Mouse (Mus musculus) megakaryocyte, embryonic 14.5 days (primary cell): ENCODE data around the gene Syndig1l. TPM values are rescaled to one million over a fixed set of nuclear protein-coding genes. Genes with fewer than 3 reads are reported as not detected.

Experiments used
- H3K27me3 ChIP-seq: replicated peaks from 2 replicates; pipeline ENCODE3; 2012; ENCODE audit warnings: inconsistent platforms
- H3K36me3 ChIP-seq: replicated peaks from 2 replicates; pipeline ENCODE3; 2012; ENCODE audit warnings: low read length, inconsistent platforms, mixed read lengths
- H3K4me1 ChIP-seq: 2 replicates; pipeline ENCODE4 v1.6.1; 2012; ENCODE audit warnings: inconsistent platforms
- H3K4me3 ChIP-seq: replicated peaks from 2 replicates; pipeline ENCODE3; 2012; ENCODE audit warnings: moderate library complexity, mild to moderate bottlenecking, inconsistent platforms
- H3K9me3 ChIP-seq: 2 replicates; pipeline ENCODE4 v1.6.1; 2012; ENCODE audit warnings: inconsistent platforms
- FLI1 ChIP-seq: IDR thresholded peaks from 2 replicates; pipeline ENCODE4 v1.6.1; 2012; ENCODE audit warnings: low read length, inconsistent platforms, mixed read lengths
- GATA1 ChIP-seq: IDR thresholded peaks from 3 replicates; pipeline ENCODE4 v1.6.1; 2012; ENCODE audit warnings: mixed read lengths, low read length, inconsistent platforms, borderline replicate concordance
- polyA plus RNA-seq: library from polyadenylated mRNA; stranded (reverse); fragments of >175 nt; gene quantifications from 2 replicates; pipeline ENCODE4 v1.2.3, GENCODE M21; 2012; ENCODE audit warnings: low replicate concordance; ENCODE audit not compliant: insufficient read depth

Gene Syndig1l
- polyA plus RNA-seq = 0.66 TPM in 1 of 2 replicates, not detected in the other

DNA sequence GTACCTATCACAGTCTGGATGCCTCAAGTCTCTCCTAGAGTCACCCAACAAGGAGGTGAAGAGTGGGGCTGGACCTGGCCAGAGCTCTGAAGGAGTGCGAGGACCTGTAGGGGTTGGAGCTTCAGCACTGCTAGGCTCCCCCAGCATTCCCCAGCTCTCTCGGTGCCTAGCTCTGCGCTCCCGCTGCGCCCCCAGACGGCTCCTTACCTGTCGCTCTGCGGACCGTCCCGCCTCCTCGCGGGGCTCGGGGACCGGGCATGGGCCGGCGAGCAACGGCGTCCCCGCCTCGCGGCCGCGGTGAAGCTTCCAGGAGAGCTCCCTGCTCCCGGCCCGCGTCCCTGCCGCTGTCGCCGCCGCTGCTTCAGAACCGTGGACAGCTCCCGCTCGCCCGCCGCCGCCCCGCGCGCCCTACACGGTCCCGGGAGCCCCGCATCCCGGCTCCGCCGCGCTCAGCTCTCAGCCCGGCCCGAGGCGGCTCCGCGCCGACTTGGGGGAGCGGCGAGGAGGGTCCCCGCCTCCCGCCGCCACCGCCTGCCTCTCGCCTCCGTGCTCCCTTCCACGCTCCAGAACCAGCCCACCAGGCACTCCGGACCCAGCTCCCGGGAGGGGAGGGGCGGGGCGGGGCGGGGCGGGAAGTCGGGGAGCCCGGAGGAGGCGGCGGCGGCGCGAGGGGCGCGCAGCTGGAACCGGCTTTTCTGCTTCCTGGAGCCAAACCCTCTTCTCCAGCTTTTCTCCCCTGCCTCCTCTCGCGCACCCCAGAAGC lies at the start of gene Syndig1l:
Gene Syndig1l (minus strand): TSS at position 513 of the 763 bp plus-strand sequence.
- H3K36me3 ChIP-seq = no peaks in the 10 kb centered on the region
- H3K4me1 ChIP-seq = peaks cover 8% of the 10 kb centered on the region
- TF ChIP-seq FLI1 (no peak), GATA1 (no peak)
- peaks cover 84% of the 10 kb centered on the region for H3K27me3 ChIP-seq
- H3K9me3 ChIP-seq = 0 out of 2 replicates have a peak, but pooled peaks cover 4% of the 10 kb centered on the region
- peak within 1 kb of the TSS; percentile 84 for H3K4me3 ChIP-seq

DNA sequence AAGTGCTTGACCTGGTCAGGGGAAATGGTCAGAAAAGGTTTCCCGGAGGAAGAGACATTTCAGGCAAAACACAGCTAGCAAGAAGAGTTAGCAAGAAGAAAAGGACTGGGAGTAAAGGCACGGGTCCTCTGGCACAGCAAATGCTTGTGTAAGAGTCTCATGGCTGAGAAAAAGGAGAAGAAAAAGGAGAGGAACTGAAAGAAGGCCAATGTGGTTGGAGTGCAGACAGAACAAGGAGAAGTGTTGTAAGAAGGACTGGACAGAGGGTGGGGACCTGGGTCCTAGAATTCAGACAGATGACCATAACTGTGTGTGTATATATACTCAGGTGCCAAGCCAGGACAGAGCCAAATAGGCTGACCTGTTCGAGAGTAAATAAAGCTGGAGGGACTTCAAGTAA lies 49.5 kb upstream of the Syndig1l start:
- TF ChIP-seq GATA1 (no peak), FLI1 (no peak)
- peaks cover 24% of the 10 kb centered on the region for H3K4me1 ChIP-seq
- H3K9me3 ChIP-seq = no peaks in the 10 kb centered on the region
- H3K27me3 ChIP-seq = peaks cover 48% of the 10 kb centered on the region
- H3K36me3 ChIP-seq = no peaks in the 10 kb centered on the region
- H3K4me3 ChIP-seq = no peak overlapping the region

GRCm38 (mm10) chr12:84745700-84746099 lies 47.1 kb upstream of the Syndig1l start:
- Histone ChIP-seq H3K27me3 (peaks cover 37% of the 10 kb centered on the region), H3K36me3 (no peaks in the 10 kb centered on the region), H3K9me3 (no peaks in the 10 kb centered on the region), H3K4me3 (no peak overlapping the region), H3K4me1 (peaks cover 11% of the 10 kb centered on the region)
- TF ChIP-seq GATA1 (no peak), FLI1 (no peak)

DNA sequence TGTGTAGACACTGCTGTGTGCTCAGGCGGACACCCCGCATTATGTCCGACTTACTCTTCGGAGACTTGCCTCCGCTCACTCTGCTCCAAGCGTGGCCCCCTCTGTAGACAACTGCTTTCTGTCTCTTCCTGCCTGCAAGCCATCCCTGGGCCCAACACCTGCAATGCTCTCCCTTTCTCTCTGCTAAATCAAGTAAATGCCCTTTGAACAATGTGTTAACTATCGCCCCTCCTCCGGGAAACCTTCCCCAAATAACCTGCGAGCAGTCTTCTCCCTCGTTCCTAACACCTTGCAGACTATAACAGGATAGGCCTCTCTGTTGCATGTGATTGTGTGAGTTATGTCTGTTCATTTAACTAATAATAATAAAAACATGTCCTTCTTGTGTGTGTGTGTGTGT lies 44.9 kb upstream of the Syndig1l start:
- TF ChIP-seq FLI1 = no peak
- TF ChIP-seq GATA1 = no peak
- peaks cover 8% of the 10 kb centered on the region for H3K4me1 ChIP-seq
- H3K4me3 ChIP-seq = no peak overlapping the region

GRCm38 (mm10) chr12:84733366-84733765 lies 34.7 kb upstream of the Syndig1l start:
- TF ChIP-seq GATA1 (no peak), FLI1 (no peak)
- peaks cover 2% of the 10 kb centered on the region for H3K9me3 ChIP-seq
- H3K4me3 ChIP-seq = no peak overlapping the region
- H3K27me3 ChIP-seq = peaks cover 34% of the 10 kb centered on the region
- H3K4me1 ChIP-seq = no peaks in the 10 kb centered on the region
- H3K36me3 ChIP-seq = no peaks in the 10 kb centered on the region

More for the DNA sequence above, 44.9 kb upstream of the Syndig1l start:
- Histone ChIP-seq H3K9me3 (no peaks in the 10 kb centered on the region), H3K36me3 (no peaks in the 10 kb centered on the region), H3K27me3 (peaks cover 22% of the 10 kb centered on the region)

DNA sequence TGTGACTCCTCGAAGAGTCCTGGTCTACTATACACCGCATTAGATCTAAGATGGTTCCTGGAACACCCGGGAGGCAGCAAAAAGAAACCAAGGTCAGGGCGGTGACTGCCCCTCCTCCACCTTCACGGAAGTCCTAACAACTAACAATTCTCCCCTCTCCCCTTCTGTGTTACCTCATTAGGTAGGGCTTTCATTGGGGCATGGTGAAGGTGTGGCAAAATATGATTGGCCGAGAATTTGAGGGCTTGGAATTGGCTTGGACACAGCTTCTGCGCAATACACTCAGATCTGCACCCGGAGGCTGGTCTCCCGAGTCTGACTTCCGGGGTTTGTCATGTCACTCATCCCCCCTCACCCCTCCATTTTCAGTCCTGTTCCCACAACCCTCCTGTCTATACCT lies 29.8 kb upstream of the Syndig1l start:
- peaks cover 45% of the 10 kb centered on the region for H3K27me3 ChIP-seq
- TF ChIP-seq FLI1 (no peak), GATA1 (no peak)
- H3K9me3 ChIP-seq = peaks cover 5% of the 10 kb centered on the region
- H3K4me3 ChIP-seq = no peak overlapping the region
- H3K36me3 ChIP-seq = no peaks in the 10 kb centered on the region
- H3K4me1 ChIP-seq = no peaks in the 10 kb centered on the region

DNA sequence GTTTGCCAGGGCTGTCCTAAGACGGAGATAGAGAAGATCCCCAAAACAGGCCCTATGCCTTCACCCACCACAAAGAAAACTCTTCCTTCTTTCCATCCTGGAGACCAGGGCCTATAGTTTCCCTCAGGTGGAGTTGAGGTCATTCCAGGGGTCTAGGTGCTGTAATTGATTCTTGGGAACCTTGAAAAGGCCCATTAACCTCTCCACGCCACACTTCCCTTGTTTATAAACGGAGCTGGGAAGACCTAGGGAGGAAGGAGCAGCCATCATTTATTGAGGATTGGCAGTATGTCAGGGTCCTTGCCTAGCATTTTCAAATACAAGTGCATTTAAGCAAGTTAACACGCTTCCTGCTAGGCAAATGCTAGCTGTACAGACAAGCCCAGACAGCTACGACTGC lies 28.8 kb upstream of the Syndig1l start:
- H3K9me3 ChIP-seq = peaks cover 5% of the 10 kb centered on the region
- TF ChIP-seq GATA1 (no peak), FLI1 (no peak)
- H3K4me1 ChIP-seq = no peaks in the 10 kb centered on the region
- peaks cover 36% of the 10 kb centered on the region for H3K27me3 ChIP-seq
- H3K36me3 ChIP-seq = no peaks in the 10 kb centered on the region
- H3K4me3 ChIP-seq = no peak overlapping the region

GRCm38 (mm10) chr12:84726986-84727385 lies 28.4 kb upstream of the Syndig1l start:
- no peak overlapping the region for H3K4me3 ChIP-seq
- no peaks in the 10 kb centered on the region for H3K4me1 ChIP-seq
- TF ChIP-seq GATA1 (no peak), FLI1 (no peak)
- peaks cover 35% of the 10 kb centered on the region for H3K27me3 ChIP-seq
- peaks cover 5% of the 10 kb centered on the region for H3K9me3 ChIP-seq
- no peaks in the 10 kb centered on the region for H3K36me3 ChIP-seq

GRCm38 (mm10) chr12:84726391-84726790 lies 27.8 kb upstream of the Syndig1l start:
- peaks cover 33% of the 10 kb centered on the region for H3K27me3 ChIP-seq
- no peak overlapping the region for H3K4me3 ChIP-seq
- no peaks in the 10 kb centered on the region for H3K4me1 ChIP-seq
- peaks cover 5% of the 10 kb centered on the region for H3K9me3 ChIP-seq
- TF ChIP-seq GATA1 = no peak
- no peak for TF ChIP-seq FLI1
- H3K36me3 ChIP-seq = no peaks in the 10 kb centered on the region

DNA sequence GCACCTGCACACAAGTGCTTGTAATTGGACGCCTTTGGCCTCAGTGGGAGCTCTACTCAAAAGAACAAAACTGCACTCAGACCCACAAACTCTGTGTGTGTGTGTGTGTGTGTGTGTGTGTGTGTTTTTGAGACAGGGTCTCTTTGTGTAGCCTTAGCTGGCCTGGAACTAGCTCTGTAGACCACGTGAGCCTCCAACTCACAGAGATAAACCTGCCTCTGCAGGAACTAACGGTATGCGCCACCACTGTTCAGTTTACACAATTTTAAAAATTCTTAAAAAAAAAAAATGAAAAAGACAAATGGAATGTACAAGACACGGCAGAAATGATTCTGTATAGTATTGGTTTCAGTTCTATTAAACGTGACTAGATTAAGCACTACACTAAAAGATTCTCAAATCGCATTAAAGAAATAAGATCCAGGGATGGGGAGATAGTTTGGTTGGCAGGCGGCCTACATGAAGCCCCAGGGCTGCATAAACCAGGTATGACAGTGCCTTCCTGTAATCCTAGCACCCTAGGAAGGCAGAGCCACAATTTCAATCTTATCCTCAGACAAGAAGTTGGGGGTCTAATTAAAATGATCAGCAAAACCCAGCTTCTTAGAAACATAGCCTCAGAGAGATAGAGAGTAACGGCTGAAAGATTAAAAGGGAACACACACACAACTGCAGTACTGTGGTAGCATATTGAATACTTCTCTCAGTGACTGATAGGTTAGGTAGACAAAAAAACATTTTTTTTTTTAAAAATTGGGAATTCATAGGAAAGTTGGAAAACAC lies 20.0 kb upstream of the Syndig1l start:
- TF ChIP-seq FLI1 (no peak), GATA1 (no peak)

More for the DNA sequence above, 20.0 kb upstream of the Syndig1l start:
- Histone ChIP-seq H3K27me3 (peaks cover 20% of the 10 kb centered on the region), H3K9me3 (no peaks in the 10 kb centered on the region), H3K4me1 (no peaks in the 10 kb centered on the region), H3K4me3 (no peak overlapping the region), H3K36me3 (no peaks in the 10 kb centered on the region)
